In genomic region chr2:158624718-158625222, GRCm38 (mm10) we compare ENCODE assay signal across 8 mouse cellular contexts. TPM values are rescaled to one million over a fixed set of nuclear protein-coding genes. Genes with fewer than 3 reads are reported as not detected.
DNase-seq lines count a peak whose midpoint lies in the region; ATAC-seq and TF ChIP-seq lines count a peak whose summit lies in the region.

Actr5 (plus strand) TSS chr2:158624888.

- peaks cover 19% of the 10 kb centered on the region for H3K27me3 ChIP-seq in Patski
- H3K27me3 ChIP-seq in hindbrain, embryonic 13.5 days, result peaks cover 30% of the 10 kb centered on the region

- peak; percentile 89 for ATAC-seq in Patski
- peak; percentile 94 for ATAC-seq in hindbrain, embryonic 13.5 days (ENCODE audit: low FRiP score)

- peak; percentile 61 for DNase-seq in Patski (ENCODE audit: low read depth, low spot score)
- DNase-seq in cerebellum, postnatal 14 days, result peak; percentile 93 to 94
- DNase-seq in frontal cortex, postnatal 14 days (ENCODE audit: low spot score in 2 of 2), result peak; percentile 85 to 88
- peak; percentile 76 to 83 for DNase-seq in layer of hippocampus, postnatal 25 days (ENCODE audit: extremely low spot score in 1 of 2, low spot score in 1 of 2)
- DNase-seq in lung, postnatal 25 days (ENCODE audit: low spot score), result peak; percentile 94
- DNase-seq in retina, embryonic 14.5 days (ENCODE audit: low spot score), result peak; percentile 99
- peak; percentile 98 for DNase-seq in thymus, postnatal 4 days

- H3K4me3 ChIP-seq in hindbrain, embryonic 13.5 days, result peak within 1 kb of the TSS; percentile 87

- in situ Hi-C loops in Patski (cut with MboI; ENCODE audit: low pct_unique_long_range_greater_than_20kb), result loop anchor here (5.0 to 25.0 kb wide), 2 partner anchors 77 to 237 kb away; partner anchors contain the start of gene Snhg11

- no peak for TF ChIP-seq CTCF in Patski (IDR thresholded peaks at IDR 0.05)

- no peaks in the 10 kb centered on the region for H3K9me3 ChIP-seq in hindbrain, embryonic 13.5 days

- peak within 1 kb of the TSS; percentile 87 for H3K9ac ChIP-seq in hindbrain, embryonic 13.5 days

- CTCF ChIA-PET in Patski (lab: Charles Lee), result interaction anchor here (1.6 kb wide), 1 partner anchor 91 kb away, joined by 6 read pairs; no protein-coding TSS in a partner anchor

- peaks cover 16% of the 10 kb centered on the region for H3K36me3 ChIP-seq in hindbrain, embryonic 13.5 days

- WGBS in hindbrain, embryonic 13.5 days, result under 1% methylated on average over 39 of the region's 39 CpGs

- POLR2A ChIA-PET in Patski (lab: Charles Lee), result no interaction called here

- peaks cover 19% of the 10 kb centered on the region for H3K4me1 ChIP-seq in hindbrain, embryonic 13.5 days (replicated peaks)

- H3K4me2 ChIP-seq in hindbrain, embryonic 13.5 days, result peak within 1 kb of the TSS; percentile 80

- H3K27ac ChIP-seq in hindbrain, embryonic 13.5 days, result peak within 1 kb of the TSS; percentile 93

RNA-seq across cellular contexts. Expression of gene Actr5, which starts in this region (rescaled TPM):
- 11.5 TPM for polyA plus RNA-seq in Patski (2021)
- polyA plus RNA-seq in hindbrain, embryonic 13.5 days (2015; fragmentation: Nextera tagmentation; extraction: Ambion mirVana), result 12.4 and 12.6 TPM in 2 replicates
- total RNA-seq in layer of hippocampus, postnatal 25 days (2021), result 10 to 100 TPM; 10.0 to 10.2 TPM

Comparison
In these comparisons a context has a peak if more than half of its experiments do, and no peak if none do; other contexts are left out.
1. Peak in every context shown above with its lines: DNase-seq, ATAC-seq, H3K4me3 ChIP-seq and H3K27ac ChIP-seq.